Mouse (Mus musculus) midbrain, postnatal 0 days (tissue): ENCODE measurements at regions not wholly inside any gene's neighbourhood (a gene's known extent, or its start where the extent isn't known, plus 50 kb on each side); places are given as distances from the start of the nearest gene placed in this dataset.

Source experiments
- ATAC-seq: fragments of 200-750 bp; cut with Nextera tagmentation; 2 replicates; pipeline ENCODE4 v1.8.0; 2017; ENCODE audit warnings: moderate number of reproducible peaks, mild to moderate bottlenecking, moderate TSS enrichment, moderate library complexity; ENCODE audit not compliant: low FRiP score
- DNase-seq: peaks from one replicate; pipeline ENCODE4 v3.0.0-alpha.2; 2015; ENCODE audit warnings: low spot score
- H3K27ac ChIP-seq: fragments of 300-500 bp; sonication (generic); 2 replicates; pipeline ENCODE4 v1.5.1; 2014; ENCODE audit warnings: low read depth, mild to moderate bottlenecking, low read length, mixed read lengths
- H3K27me3 ChIP-seq: fragments of 300-500 bp; sonication (generic); 2 replicates; pipeline ENCODE4 v1.6.1; 2014; ENCODE audit warnings: low read length, control low read depth, mixed read lengths; ENCODE audit not compliant: insufficient read depth
- H3K36me3 ChIP-seq: fragments of 300-500 bp; sonication (generic); 2 replicates; pipeline ENCODE4 v1.6.1; 2014; ENCODE audit warnings: low read length, control low read depth, mixed read lengths; ENCODE audit not compliant: insufficient read depth
- H3K4me1 ChIP-seq: fragments of 300-500 bp; sonication (generic); 2 replicates; pipeline ENCODE4 v1.6.1; 2014; ENCODE audit warnings: mild to moderate bottlenecking, control low read depth, antibody characterized with exemption, low read length, mixed read lengths; ENCODE audit not compliant: insufficient read depth
- H3K4me2 ChIP-seq: fragments of 300-500 bp; sonication (generic); 2 replicates; pipeline ENCODE4 v1.6.1; 2014; ENCODE audit warnings: low read depth, mild to moderate bottlenecking, low read length, mixed read lengths; ENCODE audit not compliant: poor library complexity, severe bottlenecking
- H3K4me3 ChIP-seq: fragments of 300-500 bp; sonication (generic); 2 replicates; pipeline ENCODE4 v1.5.1; 2014; ENCODE audit warnings: low read depth, mild to moderate bottlenecking, low read length, moderate library complexity
- H3K9ac ChIP-seq: fragments of 300-500 bp; sonication (generic); replicated peaks from 2 replicates; pipeline ENCODE4 v1.6.1; 2014; ENCODE audit warnings: mild to moderate bottlenecking, low read length, moderate library complexity, mixed read lengths; ENCODE audit not compliant: poor library complexity, severe bottlenecking
- H3K9me3 ChIP-seq: fragments of 300-500 bp; sonication (generic); 2 replicates; pipeline ENCODE4 v1.6.1; 2016; ENCODE audit warnings: low read length, control low read depth
- CTCF ChIP-seq: IDR thresholded peaks from 2 replicates; pipeline ENCODE4 v1.5.1; 2016; ENCODE audit warnings: antibody characterized with exemption, mild to moderate bottlenecking
- WGBS: fragments of 180-500 bp; shearing (Covaris S2); extraction: QIAGEN DNeasy Blood & Tissue Kit; methylation state at CpG from one replicate; pipeline ENCODE4 v1.1.7; 2014; 5-methylcytosine and 5-hydroxymethylcytosine counted together

GRCm38 (mm10) chr2:84539096-84539495 lies 62.5 kb upstream of the Tfpi start:
- Histone ChIP-seq H3K27ac (no peak overlapping the region), H3K4me2 (no peak overlapping the region), H3K36me3 (no peaks in the 10 kb centered on the region), H3K4me1 (no peaks in the 10 kb centered on the region), H3K9me3 (no peaks in the 10 kb centered on the region), H3K4me3 (no peak overlapping the region), H3K9ac (no peak overlapping the region), H3K27me3 (no peaks in the 10 kb centered on the region)
- TF ChIP-seq CTCF, result no peak
- ATAC-seq, result no peak
- WGBS, result 86% methylated on average over 2 of the region's 2 CpGs
- no peak for DNase-seq

GRCm38 (mm10) chr2:84537957-84538356 lies 61.4 kb upstream of the Tfpi start:
- no peaks in the 10 kb centered on the region for H3K9me3 ChIP-seq
- H3K27ac ChIP-seq, result no peak overlapping the region
- no peak for TF ChIP-seq CTCF
- H3K4me3 ChIP-seq, result no peak overlapping the region
- no peaks in the 10 kb centered on the region for H3K27me3 ChIP-seq
- H3K9ac ChIP-seq, result no peak overlapping the region
- H3K4me2 ChIP-seq, result no peak overlapping the region
- DNase-seq, result peak; percentile 30
- 67% methylated on average over 4 of the region's 4 CpGs for WGBS
- H3K36me3 ChIP-seq, result no peaks in the 10 kb centered on the region
- H3K4me1 ChIP-seq, result no peaks in the 10 kb centered on the region
- no peak for ATAC-seq

- no peak overlapping the region for H3K27ac ChIP-seq
- ATAC-seq (no peak), DNase-seq (no peak)
- H3K36me3 ChIP-seq, result no peaks in the 10 kb centered on the region
- TF ChIP-seq CTCF, result no peak
- no peak overlapping the region for H3K9ac ChIP-seq
- no peak overlapping the region for H3K4me3 ChIP-seq
- no peaks in the 10 kb centered on the region for H3K4me1 ChIP-seq
- H3K9me3 ChIP-seq, result no peaks in the 10 kb centered on the region
- whole genome bisulfite sequencing, result 80% methylated on average over 3 of the region's 3 CpGs
- no peak overlapping the region for H3K4me2 ChIP-seq
- H3K27me3 ChIP-seq, result no peaks in the 10 kb centered on the region
Measured at GRCm38 (mm10) chr2:84531215-84531614, 54.6 kb upstream of the Tfpi start.

- Histone ChIP-seq H3K27me3 (no peaks in the 10 kb centered on the region), H3K36me3 (no peaks in the 10 kb centered on the region), H3K4me3 (no peak overlapping the region), H3K9ac (no peak overlapping the region), H3K4me2 (no peak overlapping the region), H3K9me3 (no peaks in the 10 kb centered on the region), H3K4me1 (no peaks in the 10 kb centered on the region), H3K27ac (no peak overlapping the region)
- TF ChIP-seq CTCF, result no peak
- no peak for ATAC-seq
- no peak for DNase-seq
- 75% methylated on average over 6 of the region's 6 CpGs for WGBS
Measured at GRCm38 (mm10) chr2:84528847-84529775, 52.5 kb upstream of the Tfpi start.
